Mouse (Mus musculus) neural tube, embryonic 12.5 days (tissue): ENCODE measurements around the gene Gm20388. TPM values are rescaled to one million over a fixed set of nuclear protein-coding genes. Genes with fewer than 3 reads are reported as not detected.
A peak's percentile ranks its signal among the peaks of the same experiment; 100 is the strongest.

Experiments
- ATAC-seq: fragments of 200-750 bp; cut with Nextera tagmentation; 2 replicates; pipeline ENCODE4 v1.8.0; 2017; ENCODE audit warnings: low read depth, mild to moderate bottlenecking, moderate TSS enrichment, moderate library complexity; ENCODE audit not compliant: low FRiP score
- H3K27ac ChIP-seq: fragments of 300-500 bp; sonication (generic); 2 replicates; pipeline ENCODE4 v1.5.1; 2016
- H3K27me3 ChIP-seq: fragments of 300-500 bp; sonication (generic); replicated peaks from 2 replicates; pipeline ENCODE4 v1.6.1; 2016; ENCODE audit warnings: mild to moderate bottlenecking
- H3K36me3 ChIP-seq: fragments of 300-500 bp; sonication (generic); 2 replicates; pipeline ENCODE4 v1.6.1; 2016; ENCODE audit warnings: mild to moderate bottlenecking
- H3K4me1 ChIP-seq: fragments of 300-500 bp; sonication (generic); 2 replicates; pipeline ENCODE4 v1.6.1; 2016
- H3K4me2 ChIP-seq: fragments of 300-500 bp; sonication (generic); replicated peaks from 2 replicates; pipeline ENCODE4 v1.6.1; 2016; ENCODE audit warnings: mild to moderate bottlenecking
- H3K4me3 ChIP-seq: fragments of 300-500 bp; sonication (generic); 2 replicates; pipeline ENCODE4 v1.5.1; 2016
- H3K9ac ChIP-seq: fragments of 300-500 bp; sonication (generic); 2 replicates; pipeline ENCODE4 v1.6.1; 2016; ENCODE audit warnings: mild to moderate bottlenecking
- H3K9me3 ChIP-seq: fragments of 300-500 bp; sonication (generic); 2 replicates; pipeline ENCODE4 v1.6.1; 2016; ENCODE audit warnings: mild to moderate bottlenecking
- WGBS: fragments of 180-500 bp; shearing (Covaris S2); methylation state at CpG from one replicate; pipeline ENCODE4 v1.1.7; 2016; 5-methylcytosine and 5-hydroxymethylcytosine counted together
- polyA plus RNA-seq: library from polyadenylated mRNA; unstranded; fragments of >200 nt; fragmentation: Nextera tagmentation; extraction: Ambion mirVana; gene quantifications from 2 replicates; pipeline ENCODE4 v1.2.1, GENCODE M21; 2016

Gene Gm20388
- polyA plus RNA-seq, 1 experiment from 2014 or later: not detected

GRCm38 (mm10) chr8:124196195-124196594, 4285.6 kb downstream of the Gm20388 start:
- Histone ChIP-seq H3K4me2 (no peak overlapping the region), H3K9ac (no peak overlapping the region), H3K36me3 (no peaks in the 10 kb centered on the region), H3K9me3 (no peaks in the 10 kb centered on the region), H3K4me1 (peaks cover 6% of the 10 kb centered on the region; the same call in 1 of the 2 replicates), H3K27me3 (no peaks in the 10 kb centered on the region), H3K27ac (no peak overlapping the region), H3K4me3 (no peak overlapping the region)
- WGBS: 62% methylated on average over 5 of the region's 5 CpGs
- no peak for ATAC-seq

GRCm38 (mm10) chr8:124196797-124197196, 4286.2 kb downstream of the Gm20388 start:
- H3K4me1 ChIP-seq: peaks cover 6% of the 10 kb centered on the region; the same call in 1 of the 2 replicates
- no peak for ATAC-seq
- no peak overlapping the region for H3K9ac ChIP-seq
- no peaks in the 10 kb centered on the region for H3K9me3 ChIP-seq
- no peak overlapping the region for H3K27ac ChIP-seq
- no peak overlapping the region for H3K4me3 ChIP-seq
- no peaks in the 10 kb centered on the region for H3K36me3 ChIP-seq
- H3K27me3 ChIP-seq: no peaks in the 10 kb centered on the region
- no peak overlapping the region for H3K4me2 ChIP-seq
- 68% methylated on average over 5 of the region's 5 CpGs for WGBS

- Histone ChIP-seq H3K9ac (no peak overlapping the region), H3K4me2 (no peak overlapping the region), H3K27ac (no peak overlapping the region), H3K4me3 (no peak overlapping the region), H3K4me1 (peaks cover 6% of the 10 kb centered on the region; the same call in 1 of the 2 replicates), H3K9me3 (no peaks in the 10 kb centered on the region), H3K36me3 (no peaks in the 10 kb centered on the region), H3K27me3 (no peaks in the 10 kb centered on the region)
- ATAC-seq: no peak
- 79% methylated on average over 7 of the region's 7 CpGs for WGBS
These were observed 4287.6 kb downstream of the Gm20388 start for GRCm38 (mm10) chr8:124198230-124198629.

GRCm38 (mm10) chr8:124200400-124200799, 4289.8 kb downstream of the Gm20388 start:
- Histone ChIP-seq H3K9me3 (no peaks in the 10 kb centered on the region), H3K4me1 (peaks cover 9% of the 10 kb centered on the region; the same call in 1 of the 2 replicates), H3K9ac (no peak overlapping the region), H3K4me2 (no peak overlapping the region), H3K36me3 (no peaks in the 10 kb centered on the region), H3K4me3 (no peak overlapping the region), H3K27ac (no peak overlapping the region), H3K27me3 (no peaks in the 10 kb centered on the region)
- 62% methylated on average over 7 of the region's 7 CpGs for WGBS
- no peak for ATAC-seq

GRCm38 (mm10) chr8:124201706-124202105, 4291.1 kb downstream of the Gm20388 start:
- 0 out of 2 replicates have a peak, but pooled peaks cover 3% of the 10 kb centered on the region for H3K4me1 ChIP-seq
- no peak for ATAC-seq
- no peak overlapping the region for H3K27ac ChIP-seq
- 87% methylated on average over 8 of the region's 8 CpGs for WGBS
- H3K36me3 ChIP-seq: no peaks in the 10 kb centered on the region
- H3K4me2 ChIP-seq: no peak overlapping the region
- H3K9ac ChIP-seq: no peak overlapping the region
- no peak overlapping the region for H3K4me3 ChIP-seq
- H3K9me3 ChIP-seq: no peaks in the 10 kb centered on the region
- no peaks in the 10 kb centered on the region for H3K27me3 ChIP-seq

GRCm38 (mm10) chr8:124202895-124203294, 4292.3 kb downstream of the Gm20388 start:
- Histone ChIP-seq H3K27ac (no peak overlapping the region), H3K36me3 (no peaks in the 10 kb centered on the region), H3K9me3 (no peaks in the 10 kb centered on the region), H3K9ac (no peak overlapping the region), H3K4me3 (no peak overlapping the region), H3K4me2 (no peak overlapping the region), H3K4me1 (0 out of 2 replicates have a peak, but pooled peaks cover 3% of the 10 kb centered on the region), H3K27me3 (no peaks in the 10 kb centered on the region)
- ATAC-seq: no peak
- WGBS: 89% methylated on average over 5 of the region's 5 CpGs

- no peak overlapping the region for H3K4me2 ChIP-seq
- no peak overlapping the region for H3K4me3 ChIP-seq
- H3K9me3 ChIP-seq: no peaks in the 10 kb centered on the region
- 71% methylated on average over 13 of the region's 13 CpGs for WGBS
- ATAC-seq: no peak
- H3K36me3 ChIP-seq: no peaks in the 10 kb centered on the region
- no peaks in the 10 kb centered on the region for H3K27me3 ChIP-seq
- H3K27ac ChIP-seq: no peak overlapping the region
- no peak overlapping the region for H3K9ac ChIP-seq
- H3K4me1 ChIP-seq: 0 out of 2 replicates have a peak, but pooled peaks cover 3% of the 10 kb centered on the region
These were observed 4293.5 kb downstream of the Gm20388 start for GRCm38 (mm10) chr8:124204001-124204601.

- 76% methylated on average over 2 of the region's 2 CpGs for WGBS
These were observed 4301.5 kb downstream of the Gm20388 start for GRCm38 (mm10) chr8:124212148-124212547.

GRCm38 (mm10) chr8:124216951-124217350, 4306.3 kb downstream of the Gm20388 start:
- no peak overlapping the region for H3K4me3 ChIP-seq
- H3K27ac ChIP-seq: no peak overlapping the region
- no peaks in the 10 kb centered on the region for H3K36me3 ChIP-seq
- H3K27me3 ChIP-seq: no peaks in the 10 kb centered on the region
- no peaks in the 10 kb centered on the region for H3K9me3 ChIP-seq
- H3K9ac ChIP-seq: no peak overlapping the region
- no peaks in the 10 kb centered on the region for H3K4me1 ChIP-seq
- no peak overlapping the region for H3K4me2 ChIP-seq
- ATAC-seq: no peak

More at GRCm38 (mm10) chr8:124212148-124212547, 4301.5 kb downstream of the Gm20388 start:
- Histone ChIP-seq H3K27ac (no peak overlapping the region), H3K4me1 (no peaks in the 10 kb centered on the region), H3K9me3 (no peaks in the 10 kb centered on the region), H3K9ac (no peak overlapping the region), H3K4me3 (no peak overlapping the region), H3K4me2 (no peak overlapping the region), H3K27me3 (no peaks in the 10 kb centered on the region), H3K36me3 (no peaks in the 10 kb centered on the region)
- no peak for ATAC-seq

- Histone ChIP-seq H3K9me3 (no peaks in the 10 kb centered on the region), H3K9ac (no peak overlapping the region), H3K4me1 (peaks cover 28% of the 10 kb centered on the region), H3K27me3 (no peaks in the 10 kb centered on the region), H3K36me3 (no peaks in the 10 kb centered on the region), H3K27ac (no peak overlapping the region), H3K4me3 (no peak overlapping the region), H3K4me2 (no peak overlapping the region)
- no peak for ATAC-seq
- 81% methylated on average over 2 of the region's 2 CpGs for WGBS
These were observed 4319.2 kb downstream of the Gm20388 start for GRCm38 (mm10) chr8:124229883-124230282.

GRCm38 (mm10) chr8:124230496-124231175, 4320.0 kb downstream of the Gm20388 start:
- ATAC-seq: peak; percentile 52
- no peaks in the 10 kb centered on the region for H3K36me3 ChIP-seq
- peaks cover 28% of the 10 kb centered on the region for H3K4me1 ChIP-seq
- H3K9ac ChIP-seq: peak overlapping the region; percentile 33; the same call in 1 of the 2 replicates
- no peaks in the 10 kb centered on the region for H3K27me3 ChIP-seq
- H3K27ac ChIP-seq: no peak overlapping the region
- H3K4me3 ChIP-seq: peak overlapping the region; percentile 94
- no peaks in the 10 kb centered on the region for H3K9me3 ChIP-seq
- 54% methylated on average over 8 of the region's 8 CpGs for WGBS
- H3K4me2 ChIP-seq: peak overlapping the region; percentile 86

GRCm38 (mm10) chr8:124231176-124231484, 4320.5 kb downstream of the Gm20388 start, which contains the start of gene Galnt2:
Galnt2 (plus strand) TSS chr8:124231391.
- Histone ChIP-seq H3K9me3 (no peaks in the 10 kb centered on the region), H3K27me3 (no peaks in the 10 kb centered on the region), H3K4me1 (peaks cover 28% of the 10 kb centered on the region), H3K27ac (no peak within 1 kb of the TSS; the same call in 1 of the 2 replicates), H3K36me3 (no peaks in the 10 kb centered on the region), H3K4me3 (peak within 1 kb of the TSS; percentile 94), H3K9ac (peak within 1 kb of the TSS; percentile 89), H3K4me2 (peak within 1 kb of the TSS; percentile 86)
- 1% methylated on average over 30 of the region's 53 CpGs for WGBS
- ATAC-seq: peak; percentile 74
